Mouse (Mus musculus): ENCODE measurements around the gene Tbcel. TPM values are rescaled to one million over a fixed set of nuclear protein-coding genes. Genes with fewer than 3 reads are reported as not detected.

Gene Tbcel
- polyA plus RNA-seq, 1 experiment from 2014 or later, result 5.8 TPM

GRCm38 (mm10) chr9:42464181-42464580 lies 43.4 kb downstream of the Tbcel start:
- Histone ChIP-seq H3K27me3 (ENCODE audit: control insufficient read depth, insufficient read depth, low read length) (no peaks in the 10 kb centered on the region), H3K9me3 (ENCODE audit: control insufficient read depth, low read length) (no peaks in the 10 kb centered on the region), H3K4me1 (replicated peaks; ENCODE audit: control insufficient read depth, insufficient read depth, low read length) (no peaks in the 10 kb centered on the region), H3K36me3 (ENCODE audit: control insufficient read depth, insufficient read depth, low read length) (no peaks in the 10 kb centered on the region), H3K9ac (ENCODE audit: low read length) (no peak overlapping the region), H3K27ac (ENCODE audit: low read depth, low read length) (no peak overlapping the region), H3K4me2 (ENCODE audit: low read depth, low read length, severe bottlenecking) (no peak overlapping the region), H3K4me3 (ENCODE audit: low read depth, low read length) (no peak overlapping the region)
- no peak for DNase-seq (ENCODE audit: low spot score)
- no peak for ATAC-seq (replicated peaks; ENCODE audit: low FRiP score)
- WGBS, result 92% methylated on average over 9 of the region's 9 CpGs

DNA sequence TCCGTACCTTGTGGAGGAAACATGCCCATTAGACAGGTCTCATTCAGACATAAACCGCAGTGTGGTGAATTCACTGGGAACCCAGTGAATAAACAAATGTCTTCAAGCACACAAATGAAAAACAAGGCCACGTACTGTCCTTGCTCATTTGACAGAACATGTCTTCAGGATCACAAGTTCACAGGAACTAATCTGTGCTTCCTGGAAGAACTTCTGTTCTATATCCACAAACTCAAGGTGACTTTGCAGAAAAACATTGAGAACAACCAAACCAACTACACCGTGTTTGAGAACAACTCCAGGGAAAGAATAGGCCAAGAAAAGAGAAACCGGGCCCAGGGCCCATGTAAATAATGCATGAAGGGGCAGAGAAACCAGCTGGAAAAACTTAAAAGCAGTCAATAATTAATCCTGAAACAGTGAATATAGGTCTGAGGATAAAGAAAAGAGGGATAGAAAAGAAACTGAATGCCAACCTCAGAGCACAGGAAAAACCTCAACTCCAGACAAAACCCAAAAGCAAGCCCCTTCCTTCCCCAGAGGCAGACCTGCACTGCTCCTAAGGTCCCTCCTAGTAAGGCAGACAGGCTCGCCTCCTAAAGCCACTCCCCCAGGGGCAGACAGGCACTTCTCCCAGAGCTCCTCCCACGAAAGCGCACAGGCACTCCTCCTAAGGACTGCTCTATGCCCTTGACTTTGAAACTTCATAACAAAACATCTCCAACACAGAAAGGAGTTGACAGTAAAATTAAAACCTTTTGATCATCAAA lies 44.2 kb downstream of the Tbcel start:
- no peaks in the 10 kb centered on the region for H3K9me3 ChIP-seq (ENCODE audit: control insufficient read depth, low read length)
- H3K4me2 ChIP-seq (ENCODE audit: low read depth, low read length, severe bottlenecking), result no peak overlapping the region
- no peaks in the 10 kb centered on the region for H3K36me3 ChIP-seq (ENCODE audit: control insufficient read depth, insufficient read depth, low read length)
- H3K4me3 ChIP-seq (ENCODE audit: low read depth, low read length), result no peak overlapping the region
- no peaks in the 10 kb centered on the region for H3K27me3 ChIP-seq (ENCODE audit: control insufficient read depth, insufficient read depth, low read length)
- WGBS, result 57% methylated on average over 8 of the region's 8 CpGs
- H3K27ac ChIP-seq (ENCODE audit: low read depth, low read length), result no peak overlapping the region
- ATAC-seq (replicated peaks; ENCODE audit: low FRiP score), result no peak
- no peak overlapping the region for H3K9ac ChIP-seq (ENCODE audit: low read length)
- DNase-seq (ENCODE audit: low spot score), result peak; percentile 58
- H3K4me1 ChIP-seq (replicated peaks; ENCODE audit: control insufficient read depth, insufficient read depth, low read length), result no peaks in the 10 kb centered on the region

GRCm38 (mm10) chr9:42462585-42463219 lies 44.9 kb downstream of the Tbcel start:
- H3K4me2 ChIP-seq (ENCODE audit: low read depth, low read length, severe bottlenecking), result no peak overlapping the region
- H3K27me3 ChIP-seq (ENCODE audit: control insufficient read depth, insufficient read depth, low read length), result no peaks in the 10 kb centered on the region
- H3K36me3 ChIP-seq (ENCODE audit: control insufficient read depth, insufficient read depth, low read length), result no peaks in the 10 kb centered on the region
- DNase-seq (ENCODE audit: low spot score) (no peak), ATAC-seq (replicated peaks; ENCODE audit: low FRiP score) (no peak)
- no peaks in the 10 kb centered on the region for H3K9me3 ChIP-seq (ENCODE audit: control insufficient read depth, low read length)
- no peak overlapping the region for H3K4me3 ChIP-seq (ENCODE audit: low read depth, low read length)
- H3K9ac ChIP-seq (ENCODE audit: low read length), result no peak overlapping the region
- 89% methylated on average over 7 of the region's 7 CpGs for WGBS
- H3K4me1 ChIP-seq (replicated peaks; ENCODE audit: control insufficient read depth, insufficient read depth, low read length), result no peaks in the 10 kb centered on the region
- no peak overlapping the region for H3K27ac ChIP-seq (ENCODE audit: low read depth, low read length)

- no peaks in the 10 kb centered on the region for H3K36me3 ChIP-seq (ENCODE audit: control insufficient read depth, insufficient read depth, low read length)
- WGBS, result 76% methylated on average over 11 of the region's 11 CpGs
- no peak for ATAC-seq (replicated peaks; ENCODE audit: low FRiP score)
- H3K9me3 ChIP-seq (ENCODE audit: control insufficient read depth, low read length), result no peaks in the 10 kb centered on the region
- H3K27me3 ChIP-seq (ENCODE audit: control insufficient read depth, insufficient read depth, low read length), result no peaks in the 10 kb centered on the region
- no peaks in the 10 kb centered on the region for H3K4me1 ChIP-seq (replicated peaks; ENCODE audit: control insufficient read depth, insufficient read depth, low read length)
- DNase-seq (ENCODE audit: low spot score), result no peak
- H3K27ac ChIP-seq (ENCODE audit: low read depth, low read length), result no peak overlapping the region
- H3K9ac ChIP-seq (ENCODE audit: low read length), result no peak overlapping the region
- no peak overlapping the region for H3K4me3 ChIP-seq (ENCODE audit: low read depth, low read length)
- no peak overlapping the region for H3K4me2 ChIP-seq (ENCODE audit: low read depth, low read length, severe bottlenecking)
Observed at GRCm38 (mm10) chr9:42461390-42462108, 46.1 kb downstream of the Tbcel start.

- ATAC-seq (replicated peaks; ENCODE audit: low FRiP score) (no peak), DNase-seq (ENCODE audit: low spot score) (no peak)
- H3K4me3 ChIP-seq (ENCODE audit: low read depth, low read length), result no peak overlapping the region
- no peak overlapping the region for H3K9ac ChIP-seq (ENCODE audit: low read length)
- H3K4me1 ChIP-seq (replicated peaks; ENCODE audit: control insufficient read depth, insufficient read depth, low read length), result no peaks in the 10 kb centered on the region
- no peaks in the 10 kb centered on the region for H3K27me3 ChIP-seq (ENCODE audit: control insufficient read depth, insufficient read depth, low read length)
- 90% methylated on average over 10 of the region's 10 CpGs for WGBS
- no peaks in the 10 kb centered on the region for H3K36me3 ChIP-seq (ENCODE audit: control insufficient read depth, insufficient read depth, low read length)
- no peak overlapping the region for H3K27ac ChIP-seq (ENCODE audit: low read depth, low read length)
- no peak overlapping the region for H3K4me2 ChIP-seq (ENCODE audit: low read depth, low read length, severe bottlenecking)
- no peaks in the 10 kb centered on the region for H3K9me3 ChIP-seq (ENCODE audit: control insufficient read depth, low read length)
Observed at GRCm38 (mm10) chr9:42460353-42460752, 47.3 kb downstream of the Tbcel start.

GRCm38 (mm10) chr9:42459736-42460135 lies 47.9 kb downstream of the Tbcel start:
- Histone ChIP-seq H3K9ac (ENCODE audit: low read length) (no peak overlapping the region), H3K4me2 (ENCODE audit: low read depth, low read length, severe bottlenecking) (no peak overlapping the region), H3K27ac (ENCODE audit: low read depth, low read length) (no peak overlapping the region), H3K27me3 (ENCODE audit: control insufficient read depth, insufficient read depth, low read length) (no peaks in the 10 kb centered on the region), H3K9me3 (ENCODE audit: control insufficient read depth, low read length) (no peaks in the 10 kb centered on the region), H3K36me3 (ENCODE audit: control insufficient read depth, insufficient read depth, low read length) (no peaks in the 10 kb centered on the region), H3K4me1 (replicated peaks; ENCODE audit: control insufficient read depth, insufficient read depth, low read length) (no peaks in the 10 kb centered on the region), H3K4me3 (ENCODE audit: low read depth, low read length) (no peak overlapping the region)
- DNase-seq (ENCODE audit: low spot score) (no peak), ATAC-seq (replicated peaks; ENCODE audit: low FRiP score) (no peak)
- 90% methylated on average over 6 of the region's 6 CpGs for WGBS

DNA sequence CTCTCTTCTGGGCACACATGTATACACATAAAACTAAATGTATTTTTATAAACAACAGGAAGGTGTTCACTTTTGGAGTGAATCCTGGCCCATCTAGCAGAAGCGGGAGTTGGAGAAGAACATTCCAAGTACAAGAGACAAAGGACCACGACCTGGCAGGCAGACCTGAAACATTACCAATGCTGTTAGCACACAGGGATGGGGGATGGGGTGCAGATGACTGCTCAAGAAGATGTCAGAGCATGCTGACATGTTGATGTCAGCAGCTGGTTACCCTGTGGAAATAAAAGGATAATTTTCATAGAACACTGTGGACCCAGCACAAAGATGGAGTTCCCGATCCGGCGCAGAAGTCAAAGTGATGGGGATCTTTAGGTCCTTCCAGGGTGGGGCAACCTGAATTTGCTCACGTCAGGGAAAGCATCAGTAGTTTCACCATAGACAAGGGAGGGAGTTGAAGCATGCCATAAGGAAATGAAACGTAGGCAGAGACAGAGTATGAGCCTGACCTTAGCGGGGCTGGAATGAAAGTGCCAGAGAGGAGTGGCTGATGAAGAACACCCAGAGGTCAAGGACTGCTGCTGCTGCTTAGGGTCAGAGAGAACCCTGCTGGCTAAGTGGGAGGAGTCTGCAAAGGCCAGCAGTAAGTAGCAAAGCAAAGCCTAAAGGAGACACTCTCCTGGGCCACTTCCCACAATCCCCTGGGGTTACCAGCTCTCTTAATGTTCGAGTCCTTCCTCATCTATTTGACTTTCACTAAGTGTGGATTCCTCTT lies 48.7 kb downstream of the Tbcel start:
- Histone ChIP-seq H3K27ac (ENCODE audit: low read depth, low read length) (no peak overlapping the region), H3K4me3 (ENCODE audit: low read depth, low read length) (no peak overlapping the region), H3K4me2 (ENCODE audit: low read depth, low read length, severe bottlenecking) (no peak overlapping the region), H3K36me3 (ENCODE audit: control insufficient read depth, insufficient read depth, low read length) (no peaks in the 10 kb centered on the region), H3K9ac (ENCODE audit: low read length) (no peak overlapping the region), H3K9me3 (ENCODE audit: control insufficient read depth, low read length) (no peaks in the 10 kb centered on the region), H3K4me1 (replicated peaks; ENCODE audit: control insufficient read depth, insufficient read depth, low read length) (no peaks in the 10 kb centered on the region), H3K27me3 (ENCODE audit: control insufficient read depth, insufficient read depth, low read length) (no peaks in the 10 kb centered on the region)
- ATAC-seq (replicated peaks; ENCODE audit: low FRiP score) (no peak), DNase-seq (ENCODE audit: low spot score) (no peak)
- WGBS, result 82% methylated on average over 9 of the region's 9 CpGs

- no peak overlapping the region for H3K9ac ChIP-seq (ENCODE audit: low read length)
- no peak for ATAC-seq (replicated peaks; ENCODE audit: low FRiP score)
- WGBS, result 96% methylated on average over 8 of the region's 8 CpGs
- H3K4me2 ChIP-seq (ENCODE audit: low read depth, low read length, severe bottlenecking), result no peak overlapping the region
- H3K4me1 ChIP-seq (replicated peaks; ENCODE audit: control insufficient read depth, insufficient read depth, low read length), result no peaks in the 10 kb centered on the region
- no peaks in the 10 kb centered on the region for H3K9me3 ChIP-seq (ENCODE audit: control insufficient read depth, low read length)
- H3K36me3 ChIP-seq (ENCODE audit: control insufficient read depth, insufficient read depth, low read length), result no peaks in the 10 kb centered on the region
- no peak overlapping the region for H3K27ac ChIP-seq (ENCODE audit: low read depth, low read length)
- no peak overlapping the region for H3K4me3 ChIP-seq (ENCODE audit: low read depth, low read length)
- DNase-seq (ENCODE audit: low spot score), result no peak
- H3K27me3 ChIP-seq (ENCODE audit: control insufficient read depth, insufficient read depth, low read length), result no peaks in the 10 kb centered on the region
Observed at GRCm38 (mm10) chr9:42457501-42457900, 50.1 kb downstream of the Tbcel start.

Measured in forebrain, embryonic 11.5 days (tissue).